Mouse (Mus musculus): ENCODE data around the gene Exosc10.

DNA sequence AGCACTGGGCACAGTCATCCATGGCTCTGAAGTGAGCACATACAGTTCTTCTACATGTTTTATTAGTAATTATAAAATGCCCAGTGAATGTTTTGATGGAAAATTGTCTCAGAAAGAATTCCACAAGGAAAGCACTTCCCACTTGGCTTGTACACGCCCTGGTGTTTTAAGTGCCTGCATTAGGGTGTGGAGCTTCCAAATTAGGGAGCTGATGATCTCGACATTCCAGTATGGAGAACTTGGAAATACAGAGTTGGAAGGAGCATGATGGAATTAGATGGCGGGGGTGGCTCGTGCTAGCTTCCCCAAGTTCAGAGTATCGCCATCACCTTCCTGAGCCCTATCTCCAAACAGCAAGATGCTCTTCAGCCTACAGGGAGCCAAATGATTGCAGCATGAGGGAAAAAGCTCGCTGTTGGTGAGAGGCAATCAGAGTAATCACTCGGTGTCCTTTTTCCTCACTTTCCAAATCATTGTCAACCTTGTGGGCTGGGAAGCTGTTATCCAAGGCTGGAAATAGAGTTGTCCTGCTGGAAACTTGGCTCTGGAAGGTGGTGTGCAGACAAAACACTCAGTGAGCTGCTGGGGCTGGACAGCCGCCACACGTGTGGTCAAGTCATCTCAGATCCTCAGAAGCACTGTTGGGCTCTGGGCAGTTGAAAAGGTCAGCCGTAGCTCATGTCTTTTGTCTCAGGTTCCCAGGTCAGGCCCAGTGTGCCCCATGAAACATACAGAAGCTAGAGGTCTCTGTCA lies 30.9 kb upstream of the Exosc10 start:
- TF ChIP-seq GATA1 (IDR thresholded peaks at IDR 0.05; ENCODE audit: borderline replicate concordance, low read length): no peak
- TF ChIP-seq FLI1 (IDR thresholded peaks at IDR 0.05; ENCODE audit: low read length): no peak
